Mouse (Mus musculus): ENCODE results near the gene Suclg2. TPM values are rescaled to one million over a fixed set of nuclear protein-coding genes. Genes with fewer than 3 reads are reported as not detected.
"Not testable (repeated sequence)": the region's sequence is repeated elsewhere in the genome, so short reads cannot be mapped to it uniquely, and the experiment has no call there.

Suclg2 gene
- total and polyA plus RNA-seq, 2 experiments = 54.0 to 153 TPM

GRCm38 (mm10) chr6:95608123-95608522 lies 110.5 kb downstream of the Suclg2 start:
- Histone ChIP-seq H3K36me3 (ENCODE audit: control insufficient read depth, insufficient read depth, low read length) (peaks cover 2% of the 10 kb centered on the region; the same call in 1 of the 2 replicates), H3K27ac (replicated peaks; ENCODE audit: insufficient read depth, low read depth, low read length) (no peak overlapping the region), H3K79me2 (ENCODE audit: control insufficient read depth, insufficient read depth, low read length) (peaks cover 14% of the 10 kb centered on the region; the same call in 1 of the 2 replicates), H3K9ac (ENCODE audit: low read depth, low read length) (no peak overlapping the region), H3K27me3 (ENCODE audit: control insufficient read depth, insufficient read depth, low read length) (no peaks in the 10 kb centered on the region), H3K4me1 (ENCODE audit: control insufficient read depth, insufficient read depth, low read length) (peaks cover 11% of the 10 kb centered on the region), H3K4me3 (ENCODE audit: insufficient read depth, low read depth, low read length) (no peak overlapping the region)
- TF ChIP-seq POLR2A (IDR thresholded peaks at IDR 0.05; ENCODE audit: extremely low read depth, insufficient read depth, low read length) (no peak), CTCF (IDR thresholded peaks at IDR 0.05; ENCODE audit: low read depth, low read length) (no peak)
- DNase-seq (ENCODE audit: extremely low read depth, low read depth, low spot score) = peak; percentile 71
- 22% methylated on average over 3 of the region's 3 CpGs for WGBS

GRCm38 (mm10) chr6:95600731-95601130 lies 117.9 kb downstream of the Suclg2 start:
- not testable (repeated sequence) for H3K79me2 ChIP-seq (ENCODE audit: control insufficient read depth, insufficient read depth, low read length); DNase-seq (ENCODE audit: extremely low read depth, low read depth, low spot score); H3K27ac ChIP-seq (replicated peaks; ENCODE audit: insufficient read depth, low read depth, low read length); H3K36me3 ChIP-seq (ENCODE audit: control insufficient read depth, insufficient read depth, low read length); H3K4me3 ChIP-seq (ENCODE audit: insufficient read depth, low read depth, low read length); H3K4me1 ChIP-seq (ENCODE audit: control insufficient read depth, insufficient read depth, low read length); H3K9ac ChIP-seq (ENCODE audit: low read depth, low read length); H3K27me3 ChIP-seq (ENCODE audit: control insufficient read depth, insufficient read depth, low read length)
- 96% methylated on average over 8 of the region's 8 CpGs for WGBS

- WGBS = 50% methylated on average over 15 of the region's 15 CpGs
- H3K36me3 ChIP-seq (ENCODE audit: control insufficient read depth, insufficient read depth, low read length) = peaks cover 7% of the 10 kb centered on the region; the same call in 1 of the 2 replicates
- H3K9ac ChIP-seq (ENCODE audit: low read depth, low read length) = no peak overlapping the region
- H3K79me2 ChIP-seq (ENCODE audit: control insufficient read depth, insufficient read depth, low read length) = peaks cover 4% of the 10 kb centered on the region; the same call in 1 of the 2 replicates
- peaks cover 12% of the 10 kb centered on the region for H3K4me1 ChIP-seq (ENCODE audit: control insufficient read depth, insufficient read depth, low read length)
- no peak for TF ChIP-seq CTCF (IDR thresholded peaks at IDR 0.05; ENCODE audit: low read depth, low read length)
- TF ChIP-seq POLR2A (IDR thresholded peaks at IDR 0.05; ENCODE audit: extremely low read depth, insufficient read depth, low read length) = no peak
- DNase-seq (ENCODE audit: extremely low read depth, low read depth, low spot score) = peak; percentile 85
- H3K27me3 ChIP-seq (ENCODE audit: control insufficient read depth, insufficient read depth, low read length) = no peaks in the 10 kb centered on the region
- no peak overlapping the region for H3K27ac ChIP-seq (replicated peaks; ENCODE audit: insufficient read depth, low read depth, low read length)
- no peak overlapping the region for H3K4me3 ChIP-seq (ENCODE audit: insufficient read depth, low read depth, low read length)
Observed at GRCm38 (mm10) chr6:95596766-95597750, 121.5 kb downstream of the Suclg2 start.

GRCm38 (mm10) chr6:95595852-95596251 lies 122.7 kb downstream of the Suclg2 start:
- DNase-seq (ENCODE audit: extremely low read depth, low read depth, low spot score) = no peak
- TF ChIP-seq CTCF (IDR thresholded peaks at IDR 0.05; ENCODE audit: low read depth, low read length) (no peak), POLR2A (IDR thresholded peaks at IDR 0.05; ENCODE audit: extremely low read depth, insufficient read depth, low read length) (no peak)
- no peak overlapping the region for H3K27ac ChIP-seq (replicated peaks; ENCODE audit: insufficient read depth, low read depth, low read length)
- WGBS = 69% methylated on average over 2 of the region's 2 CpGs
- H3K79me2 ChIP-seq (ENCODE audit: control insufficient read depth, insufficient read depth, low read length) = peaks cover 4% of the 10 kb centered on the region; the same call in 1 of the 2 replicates
- H3K4me3 ChIP-seq (ENCODE audit: insufficient read depth, low read depth, low read length) = no peak overlapping the region
- H3K27me3 ChIP-seq (ENCODE audit: control insufficient read depth, insufficient read depth, low read length) = no peaks in the 10 kb centered on the region
- peaks cover 13% of the 10 kb centered on the region; the same call in 1 of the 2 replicates for H3K36me3 ChIP-seq (ENCODE audit: control insufficient read depth, insufficient read depth, low read length)
- no peak overlapping the region for H3K9ac ChIP-seq (ENCODE audit: low read depth, low read length)
- peaks cover 12% of the 10 kb centered on the region for H3K4me1 ChIP-seq (ENCODE audit: control insufficient read depth, insufficient read depth, low read length)

- peaks cover 12% of the 10 kb centered on the region for H3K4me1 ChIP-seq (ENCODE audit: control insufficient read depth, insufficient read depth, low read length)
- peaks cover 4% of the 10 kb centered on the region; the same call in 1 of the 2 replicates for H3K79me2 ChIP-seq (ENCODE audit: control insufficient read depth, insufficient read depth, low read length)
- no peak overlapping the region for H3K27ac ChIP-seq (replicated peaks; ENCODE audit: insufficient read depth, low read depth, low read length)
- WGBS = 33% methylated on average over 4 of the region's 4 CpGs
- no peak overlapping the region for H3K9ac ChIP-seq (ENCODE audit: low read depth, low read length)
- TF ChIP-seq CTCF (IDR thresholded peaks at IDR 0.05; ENCODE audit: low read depth, low read length) (no peak), POLR2A (IDR thresholded peaks at IDR 0.05; ENCODE audit: extremely low read depth, insufficient read depth, low read length) (no peak)
- peaks cover 13% of the 10 kb centered on the region; the same call in 1 of the 2 replicates for H3K36me3 ChIP-seq (ENCODE audit: control insufficient read depth, insufficient read depth, low read length)
- no peaks in the 10 kb centered on the region for H3K27me3 ChIP-seq (ENCODE audit: control insufficient read depth, insufficient read depth, low read length)
- DNase-seq (ENCODE audit: extremely low read depth, low read depth, low spot score) = peak; percentile 93
- no peak overlapping the region for H3K4me3 ChIP-seq (ENCODE audit: insufficient read depth, low read depth, low read length)
Observed at GRCm38 (mm10) chr6:95594239-95594638, 124.4 kb downstream of the Suclg2 start.

- 93% methylated on average over 6 of the region's 6 CpGs for WGBS
- Histone ChIP-seq H3K9ac (ENCODE audit: low read depth, low read length) (no peak overlapping the region), H3K27me3 (ENCODE audit: control insufficient read depth, insufficient read depth, low read length) (no peaks in the 10 kb centered on the region), H3K4me3 (ENCODE audit: insufficient read depth, low read depth, low read length) (no peak overlapping the region), H3K27ac (replicated peaks; ENCODE audit: insufficient read depth, low read depth, low read length) (no peak overlapping the region), H3K36me3 (ENCODE audit: control insufficient read depth, insufficient read depth, low read length) (peaks cover 13% of the 10 kb centered on the region; the same call in 1 of the 2 replicates), H3K4me1 (ENCODE audit: control insufficient read depth, insufficient read depth, low read length) (peaks cover 11% of the 10 kb centered on the region), H3K79me2 (ENCODE audit: control insufficient read depth, insufficient read depth, low read length) (peaks cover 4% of the 10 kb centered on the region; the same call in 1 of the 2 replicates)
- TF ChIP-seq POLR2A (IDR thresholded peaks at IDR 0.05; ENCODE audit: extremely low read depth, insufficient read depth, low read length) = no peak
- TF ChIP-seq CTCF (IDR thresholded peaks at IDR 0.05; ENCODE audit: low read depth, low read length) = no peak
- no peak for DNase-seq (ENCODE audit: extremely low read depth, low read depth, low spot score)
Observed at GRCm38 (mm10) chr6:95592396-95592795, 126.2 kb downstream of the Suclg2 start.

All from liver, adult 2 months (tissue).